Mouse (Mus musculus) megakaryocyte, embryonic 14.5 days (primary cell): Measurements from ENCODE around the gene Cisd1. TPM values are rescaled to one million over a fixed set of nuclear protein-coding genes. Genes with fewer than 3 reads are reported as not detected.

ENCODE experiments used
- H3K27me3 ChIP-seq: replicated peaks from 2 replicates; pipeline ENCODE3; 2012; ENCODE audit warnings: inconsistent platforms
- H3K36me3 ChIP-seq: replicated peaks from 2 replicates; pipeline ENCODE3; 2012; ENCODE audit warnings: low read length, inconsistent platforms, mixed read lengths
- H3K4me1 ChIP-seq: 2 replicates; pipeline ENCODE4 v1.6.1; 2012; ENCODE audit warnings: inconsistent platforms
- H3K4me3 ChIP-seq: replicated peaks from 2 replicates; pipeline ENCODE3; 2012; ENCODE audit warnings: moderate library complexity, mild to moderate bottlenecking, inconsistent platforms
- H3K9me3 ChIP-seq: 2 replicates; pipeline ENCODE4 v1.6.1; 2012; ENCODE audit warnings: inconsistent platforms
- FLI1 ChIP-seq: IDR thresholded peaks from 2 replicates; pipeline ENCODE4 v1.6.1; 2012; ENCODE audit warnings: low read length, inconsistent platforms, mixed read lengths
- GATA1 ChIP-seq: IDR thresholded peaks from 3 replicates; pipeline ENCODE4 v1.6.1; 2012; ENCODE audit warnings: mixed read lengths, low read length, inconsistent platforms, borderline replicate concordance
- polyA plus RNA-seq: library from polyadenylated mRNA; stranded (reverse); fragments of >175 nt; gene quantifications from 2 replicates; pipeline ENCODE4 v1.2.3, GENCODE M21; 2012; ENCODE audit warnings: low replicate concordance; ENCODE audit not compliant: insufficient read depth

Cisd1 gene
- polyA plus RNA-seq, 1 experiment = 32.1 TPM

- no peak for TF ChIP-seq GATA1
- no peak for TF ChIP-seq FLI1
- H3K9me3 ChIP-seq = no peaks in the 10 kb centered on the region
- peaks cover 79% of the 10 kb centered on the region for H3K36me3 ChIP-seq
- peaks cover 11% of the 10 kb centered on the region for H3K4me1 ChIP-seq
- no peaks in the 10 kb centered on the region for H3K27me3 ChIP-seq
- no peak overlapping the region for H3K4me3 ChIP-seq
These were observed 27.1 kb upstream of the Cisd1 start for GRCm38 (mm10) chr10:71371881-71372280.

- no peaks in the 10 kb centered on the region for H3K9me3 ChIP-seq
- no peaks in the 10 kb centered on the region for H3K27me3 ChIP-seq
- H3K4me3 ChIP-seq = no peak overlapping the region
- H3K36me3 ChIP-seq = peaks cover 84% of the 10 kb centered on the region
- TF ChIP-seq GATA1 (no peak), FLI1 (no peak)
- H3K4me1 ChIP-seq = peaks cover 11% of the 10 kb centered on the region
These were observed 24.7 kb upstream of the Cisd1 start for GRCm38 (mm10) chr10:71369466-71369865.

- Histone ChIP-seq H3K9me3 (no peaks in the 10 kb centered on the region), H3K4me1 (peaks cover 17% of the 10 kb centered on the region), H3K27me3 (no peaks in the 10 kb centered on the region), H3K36me3 (peaks cover 84% of the 10 kb centered on the region), H3K4me3 (peak overlapping the region; percentile 21)
- no peak for TF ChIP-seq GATA1
- no peak for TF ChIP-seq FLI1
These were observed 23.6 kb upstream of the Cisd1 start for GRCm38 (mm10) chr10:71368128-71368940.

- H3K4me1 ChIP-seq = peaks cover 32% of the 10 kb centered on the region
- H3K9me3 ChIP-seq = no peaks in the 10 kb centered on the region
- TF ChIP-seq FLI1 (no peak), GATA1 (no peak)
- H3K4me3 ChIP-seq = no peak overlapping the region
- H3K27me3 ChIP-seq = no peaks in the 10 kb centered on the region
- peaks cover 52% of the 10 kb centered on the region for H3K36me3 ChIP-seq
These were observed 19.1 kb upstream of the Cisd1 start for GRCm38 (mm10) chr10:71363858-71364257.

GRCm38 (mm10) chr10:71363440-71363839 is 18.7 kb upstream of the Cisd1 start:
- H3K4me1 ChIP-seq = peaks cover 33% of the 10 kb centered on the region
- H3K9me3 ChIP-seq = no peaks in the 10 kb centered on the region
- no peaks in the 10 kb centered on the region for H3K27me3 ChIP-seq
- H3K4me3 ChIP-seq = no peak overlapping the region
- H3K36me3 ChIP-seq = peaks cover 48% of the 10 kb centered on the region
- TF ChIP-seq GATA1 (no peak), FLI1 (no peak)

- no peaks in the 10 kb centered on the region for H3K27me3 ChIP-seq
- no peak for TF ChIP-seq FLI1
- no peak for TF ChIP-seq GATA1
- H3K36me3 ChIP-seq = peaks cover 39% of the 10 kb centered on the region
- H3K9me3 ChIP-seq = no peaks in the 10 kb centered on the region
- H3K4me1 ChIP-seq = peaks cover 34% of the 10 kb centered on the region
- peak overlapping the region; percentile 23 for H3K4me3 ChIP-seq
These were observed 17.2 kb upstream of the Cisd1 start for GRCm38 (mm10) chr10:71361836-71362562.

GRCm38 (mm10) chr10:71361044-71361443 is 16.3 kb upstream of the Cisd1 start:
- Histone ChIP-seq H3K36me3 (peaks cover 29% of the 10 kb centered on the region), H3K27me3 (no peaks in the 10 kb centered on the region)

GRCm38 (mm10) chr10:71354947-71355346 is 10.2 kb upstream of the Cisd1 start:
- H3K4me3 ChIP-seq = no peak overlapping the region
- peaks cover 43% of the 10 kb centered on the region for H3K4me1 ChIP-seq
- TF ChIP-seq FLI1 (no peak), GATA1 (no peak)
- no peaks in the 10 kb centered on the region for H3K9me3 ChIP-seq
- H3K36me3 ChIP-seq = peaks cover 43% of the 10 kb centered on the region
- H3K27me3 ChIP-seq = no peaks in the 10 kb centered on the region

More at GRCm38 (mm10) chr10:71361044-71361443, 16.3 kb upstream of the Cisd1 start:
- no peak overlapping the region for H3K4me3 ChIP-seq
- no peaks in the 10 kb centered on the region for H3K9me3 ChIP-seq
- TF ChIP-seq GATA1 (no peak), FLI1 (no peak)
- H3K4me1 ChIP-seq = peaks cover 39% of the 10 kb centered on the region

- Histone ChIP-seq H3K36me3 (peaks cover 44% of the 10 kb centered on the region), H3K4me3 (no peak overlapping the region), H3K9me3 (no peaks in the 10 kb centered on the region), H3K27me3 (no peaks in the 10 kb centered on the region), H3K4me1 (peaks cover 51% of the 10 kb centered on the region)
- TF ChIP-seq GATA1 (no peak), FLI1 (no peak)
These were observed 9.1 kb upstream of the Cisd1 start for GRCm38 (mm10) chr10:71353850-71354249.

GRCm38 (mm10) chr10:71351301-71351700 is 6.5 kb upstream of the Cisd1 start:
- peaks cover 57% of the 10 kb centered on the region for H3K4me1 ChIP-seq
- H3K9me3 ChIP-seq = no peaks in the 10 kb centered on the region
- H3K4me3 ChIP-seq = no peak overlapping the region
- no peaks in the 10 kb centered on the region for H3K27me3 ChIP-seq
- peaks cover 44% of the 10 kb centered on the region for H3K36me3 ChIP-seq
- TF ChIP-seq GATA1 (no peak), FLI1 (no peak)
